Mouse (Mus musculus): ENCODE data around the gene 4930438A08Rik.

DNA sequence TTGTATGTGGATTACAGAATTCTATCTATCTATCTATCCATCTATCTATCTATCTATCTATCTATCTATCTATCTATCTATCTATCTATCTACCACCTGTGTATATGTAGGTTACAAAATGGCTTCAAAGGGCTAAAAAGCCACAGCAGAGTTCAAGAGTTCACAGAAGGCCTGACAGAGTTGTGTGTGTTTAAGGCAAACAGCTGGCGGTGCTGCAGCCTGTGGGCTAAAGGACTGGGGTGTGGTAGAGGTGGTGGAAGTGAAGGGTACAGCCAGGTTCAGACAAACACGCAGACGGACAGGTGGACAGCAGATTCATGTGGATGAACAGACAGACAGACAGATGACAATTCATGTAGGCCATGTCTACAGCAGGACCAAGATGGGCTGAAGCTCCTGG lies 6.3 kb upstream of the 4930438A08Rik start:
- TF ChIP-seq CTCF (IDR thresholded peaks at IDR 0.05; ENCODE audit: insufficient read depth, low read depth, low read length) (no peak), POLR2A (IDR thresholded peaks at IDR 0.05; ENCODE audit: insufficient read depth, low read depth, low read length) (no peak)

Data from olfactory bulb, adult 2 months (tissue).